ENCODE assay signal across 8 mouse cellular contexts in genomic region chr14:31933841-31934271, GRCm38 (mm10).
DNase-seq lines count a peak whose midpoint lies in the region; ATAC-seq lines count a peak whose summit lies in the region.

No protein-coding gene starts in this region.

- H3K27ac ChIP-seq in forebrain, embryonic 10.5 days: peak overlapping the region; percentile 90
- H3K27ac ChIP-seq in hindbrain, embryonic 11.5 days (ENCODE audit: low read depth, low read length): peak overlapping the region; percentile 73
- H3K27ac ChIP-seq in midbrain, embryonic 11.5 days (ENCODE audit: low read depth, low read length): peak overlapping the region; percentile 94
- H3K27ac ChIP-seq in stomach, embryonic 16.5 days (ENCODE audit: low read length): peak overlapping the region; percentile 3

- peaks cover 65% of the 10 kb centered on the region for H3K4me1 ChIP-seq in forebrain, embryonic 10.5 days
- H3K4me1 ChIP-seq in hindbrain, embryonic 11.5 days (replicated peaks; ENCODE audit: control insufficient read depth, insufficient read depth, low read length): no peaks in the 10 kb centered on the region
- peaks cover 18% of the 10 kb centered on the region for H3K4me1 ChIP-seq in midbrain, embryonic 11.5 days (ENCODE audit: control insufficient read depth, insufficient read depth, low read length)
- peaks cover 11% of the 10 kb centered on the region for H3K4me1 ChIP-seq in stomach, embryonic 16.5 days (ENCODE audit: control insufficient read depth, insufficient read depth, low read length)

- peak overlapping the region; percentile 47 for H3K4me3 ChIP-seq in forebrain, embryonic 10.5 days
- peak overlapping the region; percentile 31 for H3K4me3 ChIP-seq in hindbrain, embryonic 11.5 days (ENCODE audit: low read depth, low read length)
- H3K4me3 ChIP-seq in midbrain, embryonic 11.5 days (ENCODE audit: low read depth, low read length): peak overlapping the region; percentile 27
- H3K4me3 ChIP-seq in stomach, embryonic 16.5 days (replicated peaks; ENCODE audit: low read length): peak overlapping the region; percentile 31

- no peaks in the 10 kb centered on the region for H3K27me3 ChIP-seq in forebrain, embryonic 10.5 days (ENCODE audit: poor library complexity, severe bottlenecking)
- H3K27me3 ChIP-seq in hindbrain, embryonic 11.5 days (ENCODE audit: control insufficient read depth, insufficient read depth, low read length): no peaks in the 10 kb centered on the region
- no peaks in the 10 kb centered on the region for H3K27me3 ChIP-seq in midbrain, embryonic 11.5 days (ENCODE audit: control insufficient read depth, insufficient read depth, low read length)
- H3K27me3 ChIP-seq in stomach, embryonic 16.5 days (ENCODE audit: control insufficient read depth, insufficient read depth, low read length): no peaks in the 10 kb centered on the region

- ATAC-seq in hindbrain, embryonic 11.5 days (ENCODE audit: low FRiP score): peak; percentile 97
- peak; percentile 98 for ATAC-seq in midbrain, embryonic 11.5 days (ENCODE audit: low FRiP score)
- peak; percentile 31; the same call in 1 of the 2 replicates for ATAC-seq in stomach, embryonic 16.5 days (ENCODE audit: insufficient read depth, low FRiP score)

- no peaks in the 10 kb centered on the region for H3K36me3 ChIP-seq in forebrain, embryonic 10.5 days (replicated peaks)
- no peaks in the 10 kb centered on the region for H3K36me3 ChIP-seq in hindbrain, embryonic 11.5 days (ENCODE audit: control insufficient read depth, insufficient read depth, low read length)
- H3K36me3 ChIP-seq in midbrain, embryonic 11.5 days (ENCODE audit: control insufficient read depth, insufficient read depth, low read length): no peaks in the 10 kb centered on the region
- H3K36me3 ChIP-seq in stomach, embryonic 16.5 days (ENCODE audit: control insufficient read depth, insufficient read depth, low read length): no peaks in the 10 kb centered on the region

- DNase-seq in A20 (ENCODE audit: low read depth, low spot score) (peak; percentile 38), WW6 (ENCODE audit: low read depth, low spot score) (peak; percentile 47)
- DNase-seq in forebrain, embryonic 10.5 days (ENCODE audit: extremely low spot score, low spot score): peak; percentile 91
- DNase-seq in hindbrain, embryonic 11.5 days (ENCODE audit: low spot score): peak; percentile 85
- peak; percentile 25 to 64 for DNase-seq in left cerebral cortex, adult 9 months (ENCODE audit: low spot score in 2 of 2)
- DNase-seq in midbrain, embryonic 11.5 days (ENCODE audit: low spot score, missing footprints): peak; percentile 98
- no peak for DNase-seq in gastrocnemius, postnatal 25 days

- whole genome bisulfite sequencing in forebrain, embryonic 10.5 days: under 1% methylated on average over 13 of the region's 13 CpGs
- WGBS in hindbrain, embryonic 11.5 days: 0% methylated on average over 13 of the region's 13 CpGs
- under 1% methylated on average over 13 of the region's 13 CpGs for WGBS in midbrain, embryonic 11.5 days
- 3% methylated on average over 13 of the region's 13 CpGs for WGBS in stomach, embryonic 16.5 days

- peak overlapping the region; percentile 31 for H3K4me2 ChIP-seq in hindbrain, embryonic 11.5 days (replicated peaks; ENCODE audit: low read depth, low read length)
- peak overlapping the region; percentile 50 for H3K4me2 ChIP-seq in midbrain, embryonic 11.5 days
- peak overlapping the region; percentile 65 for H3K4me2 ChIP-seq in stomach, embryonic 16.5 days (ENCODE audit: low read depth, low read length)

- H3K9ac ChIP-seq in hindbrain, embryonic 11.5 days (ENCODE audit: low read depth, low read length): peak overlapping the region; percentile 40
- H3K9ac ChIP-seq in midbrain, embryonic 11.5 days (ENCODE audit: low read length): peak overlapping the region; percentile 63
- H3K9ac ChIP-seq in stomach, embryonic 16.5 days (ENCODE audit: low read length): peak overlapping the region; percentile 66

- peaks cover 7% of the 10 kb centered on the region; the same call in 1 of the 2 replicates for H3K9me3 ChIP-seq in forebrain, embryonic 10.5 days
- H3K9me3 ChIP-seq in hindbrain, embryonic 11.5 days (ENCODE audit: control insufficient read depth, low read length): no peaks in the 10 kb centered on the region
- peaks cover 5% of the 10 kb centered on the region; the same call in 1 of the 2 replicates for H3K9me3 ChIP-seq in midbrain, embryonic 11.5 days (ENCODE audit: control insufficient read depth, low read length)
- H3K9me3 ChIP-seq in stomach, embryonic 16.5 days (replicated peaks; ENCODE audit: control insufficient read depth, low read length): no peaks in the 10 kb centered on the region

Comparison
In these comparisons a context has a peak if more than half of its experiments do, and no peak if none do; other contexts are left out.
1. H3K27ac ChIP-seq: peak in every context shown above with its lines; median percentile 94 in midbrain, embryonic 11.5 days; 90 in forebrain, embryonic 10.5 days; 73 in hindbrain, embryonic 11.5 days; 3 in stomach, embryonic 16.5 days.
2. ATAC-seq: peak in every context shown above with its lines; median percentile 98 in midbrain, embryonic 11.5 days; 97 in hindbrain, embryonic 11.5 days; 31 in stomach, embryonic 16.5 days.